Comparison of ENCODE assay signal across 8 mouse cellular contexts in genomic region chrX:20816974-20817373, GRCm38 (mm10). TPM values are rescaled to one million over a fixed set of nuclear protein-coding genes. Genes with fewer than 3 reads are reported as not detected.
DNase-seq lines count a peak whose midpoint lies in the region; ATAC-seq and TF ChIP-seq lines count a peak whose summit lies in the region.

No protein-coding gene starts in this region.

- no peak overlapping the region for H3K27ac ChIP-seq in liver, postnatal 0 days (ENCODE audit: low read depth)

- H3K4me3 ChIP-seq in liver, postnatal 0 days (ENCODE audit: low read depth, low read length) = no peak overlapping the region

- H3K27me3 ChIP-seq in liver, postnatal 0 days (ENCODE audit: insufficient read depth, low read length) = no peaks in the 10 kb centered on the region

- no peak for TF ChIP-seq EP300 in liver, postnatal 0 days (IDR thresholded peaks at IDR 0.05; ENCODE audit: low read depth)

- TF ChIP-seq CTCF in liver, postnatal 0 days (IDR thresholded peaks at IDR 0.05; ENCODE audit: low read depth) = no peak

- 44% methylated on average over 6 of the region's 6 CpGs for WGBS in liver, postnatal 0 days (ENCODE audit: insufficient replicate concordance)

- no peaks in the 10 kb centered on the region for H3K36me3 ChIP-seq in liver, postnatal 0 days (replicated peaks; ENCODE audit: insufficient read depth, low read length)

- peak; percentile 1 to 8 for DNase-seq in kidney, adult 8-10 months
- no peak for DNase-seq in kidney, adult 11 months
- DNase-seq in adrenal gland, adult 18-20 months (ENCODE audit: low spot score in 2 of 2) = peak; percentile 15 to 20
- peak; percentile 25 to 35 for DNase-seq in right cerebral cortex, postnatal 10 days (ENCODE audit: low spot score in 2 of 2)
- no peak for DNase-seq in B cell, adult 2 months
- no peak for DNase-seq in liver, postnatal 0 days
- DNase-seq in yolk sac, embryonic 10.5 days (ENCODE audit: low spot score) = no peak

- peak; percentile 78 for ATAC-seq in inflammation-experienced regulatory T-cells, adult 6 months
- ATAC-seq in liver, postnatal 0 days = no peak

- H3K4me2 ChIP-seq in liver, postnatal 0 days (ENCODE audit: low read depth, low read length) = no peak overlapping the region

- no peaks in the 10 kb centered on the region for H3K9me3 ChIP-seq in liver, postnatal 0 days (ENCODE audit: low read length)

- no peaks in the 10 kb centered on the region for H3K4me1 ChIP-seq in liver, postnatal 0 days (ENCODE audit: insufficient read depth)

- H3K9ac ChIP-seq in liver, postnatal 0 days (replicated peaks) = no peak overlapping the region

RNA-seq across cellular contexts. Expression of gene Araf, which starts 19.4 kb away (rescaled TPM):
- 100 to 1,000 TPM; 108 to 123 TPM for total RNA-seq in adrenal gland, adult 18-20 months (2021)
- polyA plus RNA-seq in inflammation-experienced regulatory T-cells, adult 6 months (2017; shearing (Covaris generic)) = 100 to 1,000 TPM in 2 of 3 experiments, 10 to 100 TPM in 1; 99.1 to 180 (median 137) TPM
- polyA plus RNA-seq in liver, postnatal 0 days (2015; fragmentation: Nextera tagmentation; extraction: Ambion mirVana) = 36.1 and 37.5 TPM in 2 replicates

RNA-seq across cellular contexts. Expression of gene Timp1, which starts 53.0 kb away (rescaled TPM):
- total RNA-seq in adrenal gland, adult 18-20 months (2021) = 10 to 100 TPM; 20.9 to 32.1 TPM
- polyA plus RNA-seq in inflammation-experienced regulatory T-cells, adult 6 months (2017; shearing (Covaris generic)) = not detected
- 1.7 and 2.2 TPM in 2 replicates for polyA plus RNA-seq in liver, postnatal 0 days (2015; fragmentation: Nextera tagmentation; extraction: Ambion mirVana)

Comparison
In these comparisons a context has a peak if more than half of its experiments do, and no peak if none do; other contexts are left out.
1. DNase-seq: peak in kidney, adult 8-10 months (2 of 2), adrenal gland, adult 18-20 months (2 of 2) and right cerebral cortex, postnatal 10 days (2 of 2); none in kidney, adult 11 months (single experiment), B cell, adult 2 months (0 of 2), liver, postnatal 0 days (single experiment) and yolk sac, embryonic 10.5 days (single experiment).